Mouse (Mus musculus): ENCODE results near the gene Mettl15.

DNA sequence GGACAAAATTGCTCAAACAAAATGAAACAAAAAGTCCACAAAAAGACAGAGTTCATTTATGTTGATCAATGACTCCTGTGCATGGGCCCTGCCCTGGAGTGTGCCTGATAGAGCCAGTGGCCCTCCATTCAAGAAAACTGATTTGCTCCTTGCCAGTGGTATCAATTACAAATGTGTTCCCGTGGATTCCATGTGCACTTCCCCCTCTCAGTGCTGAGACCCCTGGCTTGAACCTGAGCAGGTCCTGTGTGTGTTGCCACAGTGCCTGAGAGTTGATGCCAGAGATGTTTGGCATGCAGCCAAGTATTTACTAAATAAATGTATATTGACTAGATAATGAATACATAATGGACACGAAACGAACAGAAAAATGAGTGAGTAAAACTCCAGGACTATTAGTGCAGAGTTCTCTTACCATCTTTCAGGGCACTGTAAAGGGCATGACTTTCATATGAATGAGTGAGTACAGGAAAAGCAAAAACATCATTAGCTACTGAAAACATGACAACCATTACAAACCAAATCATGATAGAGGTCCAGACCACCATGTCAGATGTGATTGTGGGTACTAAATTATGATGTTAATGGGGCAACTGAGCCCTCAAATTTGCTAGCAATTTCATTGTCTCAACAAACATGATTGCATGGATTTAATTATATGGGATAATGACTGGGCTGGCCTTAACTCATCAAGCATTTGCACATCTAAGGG lies 174.6 kb downstream of the Mettl15 start:
- TF ChIP-seq CTCF (IDR thresholded peaks at IDR 0.05; ENCODE audit: borderline replicate concordance, extremely low read depth, insufficient read depth, insufficient read length) (no peak), POLR2A (IDR thresholded peaks at IDR 0.05; ENCODE audit: borderline replicate concordance, extremely low read depth, insufficient read depth, insufficient read length, poor library complexity, severe bottlenecking) (no peak)
